Mouse (Mus musculus): ENCODE data around the gene Vmn1r83.

Gene Vmn1r83

GRCm38 (mm10) chr7:12329381-12329780 is at the start of gene Vmn1r83:
Gene Vmn1r83 (minus strand): TSS chr7:12329481.
- no peak for DNase-seq

GRCm38 (mm10) chr7:12369173-12369572 is 39.9 kb upstream of the Vmn1r83 start, which contains the start of gene Vmn1r84:
Gene Vmn1r84 (minus strand): TSS chr7:12369273.
- no peak for DNase-seq

- no peak for DNase-seq
Measured at GRCm38 (mm10) chr7:12300130-12300529, 29.2 kb downstream of the Vmn1r83 start, which contains the start of gene Vmn1r82. Gene Vmn1r82 (plus strand): TSS chr7:12300430.
